Mouse (Mus musculus) hematopoietic stem cell, adult 5-6 weeks (primary cell): ENCODE results near the gene Bloc1s1. TPM values are rescaled to one million over a fixed set of nuclear protein-coding genes. Genes with fewer than 3 reads are reported as not detected.

ENCODE experiments used
- ATAC-seq, 2 experiments: fragments of 125-278 bp in 1 of 2; replicated peaks in 1 of 2; 2 replicates each; pipeline ENCODE4 v1.8.0; 2016 to 2017; ENCODE audit warnings: inconsistent platforms in 2 of 2, mild to moderate bottlenecking in 2 of 2, moderate number of reproducible peaks in 2 of 2, low read depth in 1 of 2, moderate TSS enrichment in 1 of 2; ENCODE audit not compliant: low FRiP score in 2 of 2, poor library complexity in 2 of 2, severe bottlenecking in 2 of 2, insufficient read depth in 1 of 2, low TSS enrichment in 1 of 2
- total RNA-seq: library from RNA; stranded (forward); fragments of 172-1452, 232-1000 nt; gene quantifications from 2 replicates; pipeline ENCODE4 v1.2.3, GENCODE M21; 2017

Gene Bloc1s1
- 52.2 and 102 TPM in 2 replicates for total RNA-seq

GRCm38 (mm10) chr10:128923935-128924334, at the start of gene Bloc1s1:
Gene Bloc1s1 (minus strand): TSS chr10:128924035.
- ATAC-seq, result no peak

DNA sequence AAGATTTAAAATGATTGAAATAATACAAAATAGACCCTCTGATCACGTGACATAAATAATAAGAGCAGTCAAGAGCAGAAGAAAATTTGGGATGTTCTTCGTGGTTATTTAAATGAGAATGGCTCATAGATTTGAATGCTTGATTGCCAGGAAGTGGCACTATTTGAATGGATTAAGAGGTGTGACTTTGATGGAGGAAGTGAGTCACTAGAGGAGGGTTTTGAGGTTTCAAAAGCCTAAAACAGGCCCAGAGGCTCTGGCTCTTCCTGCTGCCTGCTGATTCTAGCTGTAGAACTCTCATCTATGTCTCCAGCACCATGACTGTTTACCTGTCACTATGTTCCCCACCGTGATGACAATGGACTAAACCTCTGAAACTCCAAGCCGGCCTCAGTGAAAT, 49.0 kb upstream of the Bloc1s1 start:
- ATAC-seq, result no peak

- ATAC-seq, result no peak
Measured at GRCm38 (mm10) chr10:128970740-128971250, 47.0 kb upstream of the Bloc1s1 start.

DNA sequence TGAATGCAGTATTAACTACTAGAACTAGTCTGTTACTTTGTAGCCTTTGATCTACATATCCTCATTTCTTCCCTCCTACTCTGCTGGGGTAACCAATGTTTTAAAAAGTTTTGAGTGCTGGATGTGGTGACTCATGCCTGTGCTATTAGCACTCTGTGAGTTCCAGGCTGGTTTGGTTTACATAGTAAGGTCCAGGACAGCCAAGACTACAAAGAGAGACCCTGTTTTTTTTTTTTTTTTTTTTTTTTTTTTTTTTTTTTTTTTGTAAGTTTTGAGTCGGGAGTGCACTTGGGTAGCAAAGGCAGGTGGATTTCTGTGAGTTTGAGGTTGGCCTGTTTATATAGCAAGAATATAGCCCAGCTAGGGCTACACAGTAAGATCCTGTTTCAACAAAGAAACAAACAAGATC, 44.5 kb upstream of the Bloc1s1 start:
- no peak for ATAC-seq

DNA sequence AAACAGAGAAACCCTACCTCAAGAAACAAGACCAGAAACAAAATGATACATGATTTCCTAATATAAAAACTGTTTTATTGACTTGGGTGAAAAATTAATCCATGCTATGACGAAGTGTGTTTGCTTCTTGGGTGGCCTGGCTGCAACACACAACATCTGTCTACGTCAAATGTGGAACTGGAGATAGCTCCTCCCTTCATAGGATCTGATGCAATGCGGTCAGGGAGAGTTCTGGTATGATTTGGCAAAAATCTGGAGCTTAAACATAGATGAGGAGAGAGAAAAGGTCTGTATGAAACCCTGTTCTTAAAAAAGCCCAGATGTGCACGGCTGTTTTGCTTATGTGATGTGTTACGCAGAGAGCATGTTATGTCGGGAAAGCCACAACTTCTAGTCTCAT, 42.0 kb upstream of the Bloc1s1 start:
- ATAC-seq, result peak; percentile 80 to 92

GRCm38 (mm10) chr10:128964961-128965360, 41.1 kb upstream of the Bloc1s1 start:
- ATAC-seq, result no peak

DNA sequence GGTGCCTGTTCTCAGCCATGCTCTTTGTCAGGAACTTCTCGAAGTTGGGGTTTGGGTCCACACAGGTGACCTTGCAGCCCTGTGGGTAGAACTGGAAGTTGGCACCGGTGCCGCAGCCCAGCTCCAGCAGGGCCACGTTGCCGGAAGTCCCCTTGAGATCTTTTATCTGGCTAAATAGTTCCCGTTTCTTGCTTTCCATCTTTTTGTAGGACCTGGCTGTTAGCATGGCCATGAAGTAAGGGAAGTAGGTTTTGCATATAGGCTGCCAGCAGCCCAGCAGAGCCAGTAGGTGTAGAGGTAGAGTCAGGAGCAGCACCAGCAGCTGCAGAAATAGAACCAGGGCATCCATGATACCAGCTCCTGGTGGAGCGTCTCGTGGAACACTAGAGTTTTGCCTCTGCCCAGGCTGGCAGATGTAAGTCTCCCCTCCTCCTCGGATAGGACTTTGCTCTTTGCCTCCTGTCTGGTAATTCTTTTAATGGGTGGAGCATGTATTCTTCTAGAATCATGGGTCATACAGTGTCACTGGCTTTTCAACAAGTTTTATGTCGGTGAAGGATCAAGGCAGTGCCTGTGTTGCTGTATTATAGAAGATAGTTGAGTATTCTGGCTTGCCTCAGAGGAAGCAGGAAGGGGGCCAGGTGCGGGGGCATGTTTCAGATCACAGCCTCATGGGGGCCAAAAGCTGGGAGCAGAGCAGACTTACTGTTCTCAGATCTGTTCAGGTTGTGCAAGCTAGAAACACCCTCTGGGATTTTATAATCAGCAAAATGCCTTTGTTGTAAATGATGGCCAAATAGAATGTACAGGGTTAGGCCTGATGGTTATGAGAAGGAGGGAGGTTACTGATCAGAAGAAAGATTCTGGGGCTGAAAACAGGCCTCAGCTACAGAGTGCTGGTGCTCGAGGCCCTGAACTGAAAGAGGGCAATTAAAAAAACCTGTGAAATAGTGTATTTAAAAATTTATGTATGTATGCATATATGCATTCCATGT, 37.1 kb upstream of the Bloc1s1 start, which contains the start of gene Mettl7b:
Gene Mettl7b (minus strand): TSS at position 399 of the 995 bp plus-strand sequence.
- ATAC-seq, result peak; percentile 59 to 61

- ATAC-seq, result no peak
Measured at GRCm38 (mm10) chr10:128960142-128960541, 36.3 kb upstream of the Bloc1s1 start.

DNA sequence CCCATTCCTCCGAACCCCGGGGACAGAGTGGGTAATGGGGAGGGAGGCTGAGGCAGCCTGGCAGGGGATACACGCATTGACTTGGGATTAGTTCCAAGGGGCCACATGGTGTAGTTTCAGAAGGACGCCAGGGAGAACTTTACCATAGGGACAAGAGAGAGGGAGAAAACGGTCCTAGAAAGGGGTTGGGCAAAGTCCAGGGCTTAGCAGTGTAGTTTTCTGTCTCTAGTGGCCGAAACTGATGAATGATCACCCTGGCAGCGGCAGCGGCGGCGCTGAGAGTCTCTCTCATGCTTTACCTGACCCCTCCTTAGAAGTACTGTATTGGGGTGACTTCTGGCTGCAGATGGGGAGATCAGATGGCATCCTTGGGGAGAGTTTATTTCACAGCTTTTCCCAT, 34.5 kb upstream of the Bloc1s1 start:
- no peak for ATAC-seq

GRCm38 (mm10) chr10:128950208-128950887, 26.5 kb upstream of the Bloc1s1 start:
- ATAC-seq, result no peak

DNA sequence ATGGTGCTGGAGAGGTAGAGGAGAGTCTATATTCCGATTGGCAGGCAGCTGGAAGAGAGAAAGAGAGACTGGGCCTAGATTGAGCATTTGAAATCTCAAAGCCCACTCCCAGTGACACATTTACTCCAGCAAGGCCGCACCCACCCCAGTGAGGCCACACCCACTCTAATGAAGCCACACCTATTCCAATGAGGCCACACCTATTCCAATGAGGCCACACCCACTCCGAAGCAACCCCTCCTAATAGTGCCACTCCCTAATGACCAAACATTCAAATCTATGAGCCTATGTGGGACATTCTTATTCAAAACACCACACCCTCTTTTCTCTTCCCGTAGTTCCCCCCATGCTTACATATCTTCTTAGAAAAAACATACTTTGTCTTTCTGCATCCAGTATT, 23.7 kb upstream of the Bloc1s1 start:
- ATAC-seq, result no peak

DNA sequence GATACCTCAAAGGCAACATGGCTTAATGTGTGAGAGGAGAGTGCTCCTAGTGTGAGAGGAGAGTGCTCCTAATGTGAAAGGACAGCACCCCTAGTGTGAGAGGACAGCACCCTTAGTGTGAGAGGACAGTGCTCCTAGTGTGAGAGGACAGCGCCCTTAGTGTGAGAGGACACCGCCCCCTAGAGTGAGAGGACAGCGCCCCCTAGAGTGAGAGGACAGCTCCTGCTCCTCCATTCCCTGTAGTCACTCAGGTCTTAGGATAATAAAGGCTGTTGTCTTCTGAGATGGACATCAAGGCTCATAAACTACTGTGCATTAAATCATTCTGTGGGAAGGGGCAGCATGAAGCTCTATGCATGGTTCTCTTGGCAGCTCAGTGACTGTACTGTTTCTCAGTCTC, 21.8 kb upstream of the Bloc1s1 start:
- ATAC-seq, result peak; percentile 57 to 62; a peak in 3 of 4 replicates

DNA sequence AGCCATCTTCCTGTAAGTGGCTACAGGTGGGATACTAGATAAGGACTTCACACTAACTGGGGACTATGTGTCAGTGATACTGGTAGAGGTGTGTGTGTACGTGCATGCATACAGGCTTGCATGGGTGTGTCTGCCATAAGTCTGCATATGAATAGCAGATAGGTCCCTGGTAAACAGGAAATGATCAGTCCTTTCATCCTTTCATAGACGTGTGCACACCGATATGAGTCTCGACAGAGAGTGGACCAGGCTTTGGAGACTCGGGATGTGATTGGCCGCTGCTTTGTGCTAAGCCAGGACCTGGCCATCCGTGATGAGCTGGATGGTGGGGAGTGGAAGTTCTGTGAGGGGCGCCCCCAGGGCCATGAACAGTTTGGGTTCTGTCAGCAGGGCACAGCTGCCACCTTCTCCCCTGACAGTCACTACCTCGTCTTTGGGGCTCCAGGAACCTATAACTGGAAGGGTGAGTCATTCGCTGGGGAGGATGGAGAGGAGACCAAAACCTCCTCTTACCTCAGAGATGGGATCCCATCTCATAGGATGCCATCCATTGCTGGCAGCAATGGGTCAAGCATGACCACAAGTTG, 16.7 kb upstream of the Bloc1s1 start:
- ATAC-seq, result no peak

- no peak for ATAC-seq
Measured at GRCm38 (mm10) chr10:128938974-128939373, 15.1 kb upstream of the Bloc1s1 start.

DNA sequence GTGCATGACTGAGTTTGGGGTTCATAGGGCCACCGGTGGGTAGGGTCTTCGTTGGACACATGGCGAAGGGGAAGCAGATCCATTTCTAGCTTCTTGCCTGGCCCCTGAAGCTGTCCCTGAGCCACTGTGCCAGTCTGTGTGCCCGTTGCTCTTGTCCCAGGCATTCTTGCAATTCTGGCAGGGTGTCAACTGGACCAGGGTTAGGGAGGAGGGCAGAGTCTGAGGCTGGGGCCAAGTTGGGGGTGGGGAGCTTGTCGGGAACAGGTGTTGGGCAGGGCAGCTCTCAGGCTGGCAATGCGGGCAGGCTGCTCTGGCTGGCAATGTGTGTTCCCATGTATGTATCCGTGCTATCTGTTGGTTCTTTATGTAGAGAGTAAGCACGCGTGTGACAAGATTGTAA, 14.6 kb upstream of the Bloc1s1 start:
- ATAC-seq, result no peak

GRCm38 (mm10) chr10:128937756-128938390, 14.0 kb upstream of the Bloc1s1 start:
- no peak for ATAC-seq

DNA sequence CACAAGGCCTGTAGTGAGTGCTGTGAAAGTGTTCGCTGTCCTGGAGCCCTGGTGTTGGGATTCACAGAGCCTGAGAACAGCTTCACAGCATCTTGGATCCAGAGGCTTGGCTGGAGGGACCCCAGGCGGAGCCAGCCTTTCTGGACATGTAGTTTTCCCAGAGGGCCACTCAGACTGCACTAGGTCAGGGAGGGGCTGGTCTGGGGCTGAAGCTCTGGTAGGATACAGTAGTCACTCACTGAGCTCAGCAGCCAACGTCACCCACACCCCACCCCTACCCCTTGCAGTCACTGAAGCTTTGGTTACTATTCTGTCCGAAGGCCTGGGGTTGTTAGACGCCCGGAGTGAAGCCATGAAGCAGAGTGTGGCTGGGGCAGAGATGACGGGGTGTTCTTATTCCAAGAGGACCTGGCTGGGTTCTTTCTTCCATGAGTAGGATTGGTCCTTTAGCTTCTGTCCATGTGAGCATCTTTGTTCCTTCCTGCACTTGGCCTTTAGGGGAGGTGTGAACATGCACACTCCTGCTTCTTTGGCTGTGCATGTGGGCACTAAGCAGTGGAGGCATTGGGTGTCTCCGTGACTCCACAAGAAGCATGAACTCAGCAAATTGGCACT, 12.1 kb upstream of the Bloc1s1 start:
- no peak for ATAC-seq
